Mouse (Mus musculus): ENCODE measurements around the gene Lrrc63. TPM values are rescaled to one million over a fixed set of nuclear protein-coding genes. Genes with fewer than 3 reads are reported as not detected.

Lrrc63 gene
- polyA plus RNA-seq, 1 experiment: 0.03 TPM

- no peak for DNase-seq (ENCODE audit: low spot score)
These were observed 7.8 kb upstream of the Lrrc63 start for GRCm38 (mm10) chr14:75138503-75138902.

GRCm38 (mm10) chr14:75136119-75136966 lies 5.7 kb upstream of the Lrrc63 start:
- no peak for DNase-seq (ENCODE audit: low spot score)

- DNase-seq (ENCODE audit: low spot score): no peak
These were observed 749 bp upstream of the Lrrc63 start for GRCm38 (mm10) chr14:75131324-75131935.

GRCm38 (mm10) chr14:75121658-75122057 lies 9.0 kb downstream of the Lrrc63 start:
- no peak for DNase-seq (ENCODE audit: low spot score)

- no peak for DNase-seq (ENCODE audit: low spot score)
These were observed 27.7 kb downstream of the Lrrc63 start for GRCm38 (mm10) chr14:75102956-75103355.

- DNase-seq (ENCODE audit: low spot score): no peak
These were observed 52.7 kb downstream of the Lrrc63 start for GRCm38 (mm10) chr14:75077946-75078345.

GRCm38 (mm10) chr14:75075299-75076180 lies 55.1 kb downstream of the Lrrc63 start:
- DNase-seq (ENCODE audit: low spot score): no peak

- no peak for DNase-seq (ENCODE audit: low spot score)
These were observed 59.6 kb downstream of the Lrrc63 start for GRCm38 (mm10) chr14:75071091-75071490.

- no peak for DNase-seq (ENCODE audit: low spot score)
These were observed 61.2 kb downstream of the Lrrc63 start for GRCm38 (mm10) chr14:75069356-75069979.

GRCm38 (mm10) chr14:75068430-75069112 lies 62.1 kb downstream of the Lrrc63 start:
- no peak for DNase-seq (ENCODE audit: low spot score)

GRCm38 (mm10) chr14:75065211-75065610 lies 65.5 kb downstream of the Lrrc63 start:
- DNase-seq (ENCODE audit: low spot score): no peak

- no peak for DNase-seq (ENCODE audit: low spot score)
These were observed 66.2 kb downstream of the Lrrc63 start for GRCm38 (mm10) chr14:75064520-75064919.

- no peak for DNase-seq (ENCODE audit: low spot score)
These were observed 66.7 kb downstream of the Lrrc63 start for GRCm38 (mm10) chr14:75063936-75064335.

GRCm38 (mm10) chr14:75060562-75060961 lies 70.1 kb downstream of the Lrrc63 start:
- DNase-seq (ENCODE audit: low spot score): no peak

- DNase-seq (ENCODE audit: low spot score): no peak
These were observed 73.7 kb downstream of the Lrrc63 start for GRCm38 (mm10) chr14:75056861-75057431.

- DNase-seq (ENCODE audit: low spot score): no peak
These were observed 76.0 kb downstream of the Lrrc63 start for GRCm38 (mm10) chr14:75054455-75055343.

- no peak for DNase-seq (ENCODE audit: low spot score)
These were observed 78.2 kb downstream of the Lrrc63 start for GRCm38 (mm10) chr14:75052451-75052850.

- no peak for DNase-seq (ENCODE audit: low spot score)
These were observed 85.5 kb downstream of the Lrrc63 start for GRCm38 (mm10) chr14:75045184-75045583.

- no peak for DNase-seq (ENCODE audit: low spot score)
These were observed 95.2 kb downstream of the Lrrc63 start for GRCm38 (mm10) chr14:75035431-75035830.

Data from urinary bladder, adult 2 months (tissue).